Mouse (Mus musculus) olfactory bulb, adult 2 months (tissue): Measurements from ENCODE around the gene Prdm16. TPM values are rescaled to one million over a fixed set of nuclear protein-coding genes. Genes with fewer than 3 reads are reported as not detected.

ENCODE experiments used
- H3K27ac ChIP-seq: fragments of 200-500 bp; 2 replicates; pipeline ENCODE4 v1.5.1; 2012; ENCODE audit warnings: low read depth, low read length; ENCODE audit not compliant: insufficient read depth
- H3K4me1 ChIP-seq: fragments of 200-500 bp; 2 replicates; pipeline ENCODE4 v1.6.1; 2012; ENCODE audit warnings: low read length; ENCODE audit not compliant: control insufficient read depth, insufficient read depth
- H3K4me3 ChIP-seq: fragments of 200-500 bp; 2 replicates; pipeline ENCODE4 v1.5.1; 2012; ENCODE audit warnings: mild to moderate bottlenecking, low read depth, low read length, moderate library complexity; ENCODE audit not compliant: insufficient read depth
- CTCF ChIP-seq: fragments of 200-500 bp; IDR thresholded peaks from 2 replicates; pipeline ENCODE4 v1.5.1; 2012; ENCODE audit warnings: low read depth, mild to moderate bottlenecking, low read length, moderate library complexity; ENCODE audit not compliant: insufficient read depth
- POLR2A ChIP-seq: fragments of 200-500 bp; IDR thresholded peaks from 2 replicates; pipeline ENCODE4 v1.6.1; 2012; ENCODE audit warnings: mild to moderate bottlenecking, low read depth, low read length, moderate library complexity; ENCODE audit not compliant: insufficient read depth
- WGBS: fragments of 180-500 bp; shearing (Covaris S2); methylation state at CpG from one replicate; pipeline ENCODE4 v1.1.7; 2018; 5-methylcytosine and 5-hydroxymethylcytosine counted together
- polyA plus RNA-seq: library from polyadenylated mRNA; stranded (reverse); fragments of >200 nt; gene quantifications from 2 replicates; pipeline ENCODE4 v1.2.4, GENCODE M21; 2012; ENCODE audit warnings: low replicate concordance; ENCODE audit not compliant: missing spikeins, insufficient read depth, insufficient read length

Gene Prdm16
- polyA plus RNA-seq, 1 experiment = not detected

GRCm38 (mm10) chr4:154502403-154503000 lies 134.2 kb downstream of the Prdm16 start:
- TF ChIP-seq CTCF (no peak), POLR2A (no peak)
- Histone ChIP-seq H3K4me3 (no peak overlapping the region), H3K27ac (no peak overlapping the region), H3K4me1 (peaks cover 31% of the 10 kb centered on the region)
- WGBS = 43% methylated on average over 16 of the region's 16 CpGs

GRCm38 (mm10) chr4:154500695-154501094 lies 136.0 kb downstream of the Prdm16 start:
- H3K4me1 ChIP-seq = peaks cover 30% of the 10 kb centered on the region
- no peak for TF ChIP-seq CTCF
- 44% methylated on average over 9 of the region's 9 CpGs for WGBS
- H3K27ac ChIP-seq = no peak overlapping the region
- H3K4me3 ChIP-seq = no peak overlapping the region

GRCm38 (mm10) chr4:154499701-154500523 lies 136.8 kb downstream of the Prdm16 start:
- TF ChIP-seq CTCF = no peak
- TF ChIP-seq POLR2A = no peak
- Histone ChIP-seq H3K4me3 (no peak overlapping the region), H3K4me1 (peaks cover 30% of the 10 kb centered on the region), H3K27ac (no peak overlapping the region)
- WGBS = 14% methylated on average over 29 of the region's 29 CpGs

GRCm38 (mm10) chr4:154497423-154498175 lies 139.1 kb downstream of the Prdm16 start:
- 91% methylated on average over 4 of the region's 4 CpGs for WGBS
- H3K4me1 ChIP-seq = peaks cover 24% of the 10 kb centered on the region
- no peak overlapping the region for H3K27ac ChIP-seq
- no peak overlapping the region for H3K4me3 ChIP-seq
- no peak for TF ChIP-seq POLR2A

- WGBS = 59% methylated on average over 7 of the region's 7 CpGs
- TF ChIP-seq CTCF (no peak), POLR2A (no peak)
- no peak overlapping the region for H3K4me3 ChIP-seq
- no peak overlapping the region for H3K27ac ChIP-seq
- H3K4me1 ChIP-seq = peaks cover 24% of the 10 kb centered on the region
Measured at GRCm38 (mm10) chr4:154496991-154497390, 139.7 kb downstream of the Prdm16 start.

- Histone ChIP-seq H3K27ac (no peak overlapping the region), H3K4me1 (peaks cover 24% of the 10 kb centered on the region), H3K4me3 (no peak overlapping the region)
- WGBS = 93% methylated on average over 5 of the region's 5 CpGs
- TF ChIP-seq CTCF (no peak), POLR2A (no peak)
Measured at GRCm38 (mm10) chr4:154496522-154496921, 140.2 kb downstream of the Prdm16 start.

- Histone ChIP-seq H3K27ac (no peak overlapping the region), H3K4me1 (peaks cover 11% of the 10 kb centered on the region; the same call in 1 of the 2 replicates), H3K4me3 (no peak overlapping the region)
- no peak for TF ChIP-seq POLR2A
- no peak for TF ChIP-seq CTCF
- 84% methylated on average over 4 of the region's 4 CpGs for WGBS
Measured at GRCm38 (mm10) chr4:154493996-154494395, 142.7 kb downstream of the Prdm16 start.

GRCm38 (mm10) chr4:154492714-154493121 lies 144.0 kb downstream of the Prdm16 start:
- Histone ChIP-seq H3K4me1 (0 out of 2 replicates have a peak, but pooled peaks cover 8% of the 10 kb centered on the region), H3K27ac (no peak overlapping the region), H3K4me3 (no peak overlapping the region)
- WGBS = 42% methylated on average over 11 of the region's 11 CpGs
- no peak for TF ChIP-seq CTCF
- TF ChIP-seq POLR2A = no peak

GRCm38 (mm10) chr4:154492268-154492667 lies 144.4 kb downstream of the Prdm16 start:
- no peak for TF ChIP-seq CTCF
- no peak for TF ChIP-seq POLR2A
- H3K27ac ChIP-seq = no peak overlapping the region
- 0 out of 2 replicates have a peak, but pooled peaks cover 5% of the 10 kb centered on the region for H3K4me1 ChIP-seq
- WGBS = 76% methylated on average over 7 of the region's 7 CpGs
- no peak overlapping the region for H3K4me3 ChIP-seq
